Mouse (Mus musculus): ENCODE measurements around the gene Nr1h4.

DNA sequence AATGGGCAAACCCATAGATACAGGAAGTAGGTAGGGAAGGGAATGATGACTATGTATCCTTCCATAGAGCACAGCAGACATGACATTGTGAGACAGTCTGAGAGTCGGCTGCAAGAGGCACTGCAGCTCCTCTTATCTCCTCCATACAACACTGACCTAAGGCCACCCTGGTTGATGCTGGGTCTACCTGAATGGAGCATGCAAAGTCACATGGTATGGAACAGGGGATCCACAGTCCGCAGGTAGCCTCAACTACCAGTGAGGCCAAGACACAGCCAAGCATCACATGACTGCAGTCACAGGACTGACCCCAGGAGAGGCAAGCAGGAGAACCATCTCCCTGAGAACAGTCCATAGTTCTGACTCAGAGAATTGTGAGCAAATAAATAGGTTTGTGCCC is 34.0 kb upstream of the Nr1h4 start:
- TF ChIP-seq CTCF (IDR thresholded peaks at IDR 0.05; ENCODE audit: low read depth) (no peak), EP300 (optimal IDR thresholded peaks at IDR 0.05) (no peak)

All from stomach, postnatal 0 days (tissue).